ENCODE assay signal across 28 mouse cellular contexts in genomic region chr11:111957721-111958287, GRCm38 (mm10).
DNase-seq lines count a peak whose midpoint lies in the region; ATAC-seq lines count a peak whose summit lies in the region.
"Had no signal": no experiment of that assay in that cellular context is flagged by ENCODE, and none has a peak within 500 bp of the region (broad histone marks: within the 10 kb centered on the region; RNA-seq: fewer than 3 reads in every experiment).

No protein-coding gene starts in this region.

- no peaks in the 10 kb centered on the region for H3K4me1 ChIP-seq in lung, embryonic 16.5 days (replicated peaks; ENCODE audit: control insufficient read depth, insufficient read depth, low read length)
- peaks cover 20% of the 10 kb centered on the region for H3K4me1 ChIP-seq in embryonic facial prominence, embryonic 10.5 days
- H3K4me1 ChIP-seq: heart, embryonic 13.5 days; kidney, embryonic 15.5 days; limb, embryonic 15.5 days; liver, embryonic 13.5 days had no signal

- ATAC-seq in lung, embryonic 16.5 days (ENCODE audit: low read depth): peak; percentile 31; the same call in 1 of the 2 replicates
- ATAC-seq: forebrain, embryonic 16.5 days; midbrain, embryonic 13.5 days had no signal

- DNase-seq in lung, postnatal 10 days: no peak
- peak; percentile 30 for DNase-seq in embryonic facial prominence, embryonic 10.5 days (ENCODE audit: low spot score)
- peak; percentile 11 for DNase-seq in forelimb bud, embryonic 11.5 days (ENCODE audit: low read depth, low spot score)
- no peak for DNase-seq in layer of hippocampus, adult 8-10 months (ENCODE audit: low spot score in 2 of 2)
- no peak for DNase-seq in cerebellum, adult 11-12 months
- DNase-seq in adrenal gland, adult 2 months: no peak
- DNase-seq: adrenal gland, postnatal 10 days; cerebellum, adult 11 months; cerebellum, adult 9-11 months; heart, postnatal 10 days; kidney, adult 18-20 months; kidney, postnatal 25 days; liver, embryonic 13.5 days; lung, adult 18-20 months; retina, postnatal 1 day; right cerebral cortex, postnatal 14 days; spleen, adult 18-20 months; thymus, postnatal 14 days had no signal

- H3K36me3 ChIP-seq in lung, embryonic 16.5 days (ENCODE audit: control insufficient read depth, insufficient read depth, low read length): no peaks in the 10 kb centered on the region
- no peaks in the 10 kb centered on the region for H3K36me3 ChIP-seq in embryonic facial prominence, embryonic 10.5 days (replicated peaks)
- H3K36me3 ChIP-seq: heart, embryonic 13.5 days; hindbrain, embryonic 15.5 days; kidney, embryonic 15.5 days; limb, embryonic 15.5 days; liver, embryonic 13.5 days; midbrain, embryonic 13.5 days; neural tube, embryonic 13.5 days had no signal

- H3K27me3 ChIP-seq in lung, embryonic 16.5 days (ENCODE audit: control insufficient read depth, insufficient read depth, low read depth, low read length): no peaks in the 10 kb centered on the region
- H3K27me3 ChIP-seq in embryonic facial prominence, embryonic 10.5 days (replicated peaks; ENCODE audit: low read depth, poor library complexity, severe bottlenecking): no peaks in the 10 kb centered on the region
- H3K27me3 ChIP-seq: heart, embryonic 13.5 days; hindbrain, embryonic 15.5 days; kidney, embryonic 15.5 days; limb, embryonic 15.5 days; liver, embryonic 13.5 days; midbrain, embryonic 13.5 days; neural tube, embryonic 13.5 days had no signal

- no peak overlapping the region for H3K4me2 ChIP-seq in lung, embryonic 16.5 days (ENCODE audit: low read depth, low read length)
- H3K4me2 ChIP-seq: heart, embryonic 13.5 days; hindbrain, embryonic 15.5 days; kidney, embryonic 15.5 days; limb, embryonic 15.5 days; liver, embryonic 13.5 days; midbrain, embryonic 13.5 days; neural tube, embryonic 13.5 days had no signal

- H3K4me3 ChIP-seq in lung, embryonic 16.5 days (ENCODE audit: low read length): no peak overlapping the region
- H3K4me3 ChIP-seq in embryonic facial prominence, embryonic 10.5 days: no peak overlapping the region
- H3K4me3 ChIP-seq: heart, embryonic 13.5 days; hindbrain, embryonic 15.5 days; kidney, embryonic 15.5 days; layer of hippocampus, adult 2 months; limb, embryonic 15.5 days; liver, embryonic 13.5 days; midbrain, embryonic 13.5 days; neural tube, embryonic 13.5 days had no signal

- 57% methylated on average over 5 of the region's 5 CpGs for WGBS in lung, embryonic 16.5 days
- WGBS in embryonic facial prominence, embryonic 10.5 days: 63% methylated on average over 5 of the region's 5 CpGs

- no peak overlapping the region for H3K9ac ChIP-seq in lung, embryonic 16.5 days (ENCODE audit: low read length)
- H3K9ac ChIP-seq: heart, embryonic 13.5 days; hindbrain, embryonic 15.5 days; kidney, embryonic 15.5 days; limb, embryonic 15.5 days; liver, embryonic 13.5 days; midbrain, embryonic 13.5 days; neural tube, embryonic 13.5 days had no signal

- H3K9me3 ChIP-seq in lung, embryonic 16.5 days (ENCODE audit: control insufficient read depth, low read length): peaks cover 3% of the 10 kb centered on the region; the same call in 1 of the 2 replicates
- H3K9me3 ChIP-seq in embryonic facial prominence, embryonic 10.5 days: no peaks in the 10 kb centered on the region
- H3K9me3 ChIP-seq: heart, embryonic 13.5 days; hindbrain, embryonic 15.5 days; kidney, embryonic 15.5 days; limb, embryonic 15.5 days; liver, embryonic 13.5 days; midbrain, embryonic 13.5 days; neural tube, embryonic 13.5 days had no signal

- H3K27ac ChIP-seq in lung, embryonic 16.5 days (ENCODE audit: low read length): no peak overlapping the region
- H3K27ac ChIP-seq in embryonic facial prominence, embryonic 10.5 days (replicated peaks): no peak overlapping the region
- H3K27ac ChIP-seq: heart, embryonic 13.5 days; hindbrain, embryonic 15.5 days; kidney, embryonic 15.5 days; layer of hippocampus, adult 2 months; limb, embryonic 15.5 days; liver, embryonic 13.5 days; macrophage; midbrain, embryonic 13.5 days; neural tube, embryonic 13.5 days had no signal

Comparison
In these comparisons a context has a peak if more than half of its experiments do, and no peak if none do; other contexts are left out.
1. DNase-seq: peak in embryonic facial prominence, embryonic 10.5 days (single experiment) and forelimb bud, embryonic 11.5 days (single experiment); none in lung, postnatal 10 days (single experiment), layer of hippocampus, adult 8-10 months (0 of 2), cerebellum, adult 11-12 months (single experiment) and adrenal gland, adult 2 months (single experiment).